Mouse (Mus musculus): Measurements from ENCODE around the gene Cd200.
A peak's percentile ranks its signal among the peaks of the same experiment; 100 is the strongest.
"Not testable (repeated sequence)": the region's sequence is repeated elsewhere in the genome, so short reads cannot be mapped to it uniquely, and the experiment has no call there.

Cd200 gene

GRCm38 (mm10) chr16:45408425-45409063, at the start of gene Cd200:
TSS of gene Cd200 (minus strand) at chr16:45409053.
- peak; percentile 60 for DNase-seq

DNA sequence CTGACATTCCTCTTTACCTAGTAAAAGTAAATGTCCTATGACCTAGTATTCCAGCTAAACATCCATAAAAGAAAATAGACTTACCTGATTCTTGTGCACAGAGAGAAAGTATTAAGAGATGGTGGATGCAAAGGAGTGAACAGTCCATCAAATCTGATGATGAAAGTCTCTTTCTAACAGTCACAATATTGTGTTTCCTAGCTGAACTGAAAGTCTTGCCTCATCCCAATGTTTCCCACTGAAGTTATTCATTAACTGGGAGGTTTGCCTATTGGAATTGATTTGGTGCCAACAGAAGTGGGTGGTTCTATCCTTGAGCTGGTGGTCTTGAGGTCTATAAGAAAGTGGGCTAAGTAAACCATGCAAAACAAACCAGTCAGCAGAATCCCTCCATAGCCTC, 45.9 kb upstream of the Cd200 start:
- no peak for DNase-seq

DNA sequence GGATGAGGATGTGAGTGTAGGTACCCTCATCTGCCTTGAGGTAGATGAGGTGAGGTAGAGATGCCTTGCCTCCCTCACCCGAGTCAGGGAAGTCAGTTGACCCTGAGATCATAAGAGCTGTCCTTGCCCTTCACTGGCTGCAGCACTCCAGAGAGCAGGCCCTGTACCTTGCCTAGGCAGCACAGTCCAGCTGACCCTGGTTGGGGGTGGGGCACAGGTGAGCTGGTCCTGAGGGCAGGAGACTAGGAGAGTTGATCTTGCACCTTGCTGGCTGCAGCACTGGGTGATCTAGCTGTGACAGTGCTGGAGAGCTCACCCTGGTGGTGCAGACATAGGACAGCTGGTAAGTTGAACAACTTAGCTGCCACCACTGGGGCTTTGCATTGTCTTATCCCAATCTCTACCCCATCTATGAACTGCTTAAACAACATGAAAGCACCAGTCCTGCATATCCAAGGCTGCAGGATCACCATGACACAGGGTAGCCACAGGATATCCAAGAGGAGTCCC, 28.4 kb upstream of the Cd200 start:
- no peak for DNase-seq

DNA sequence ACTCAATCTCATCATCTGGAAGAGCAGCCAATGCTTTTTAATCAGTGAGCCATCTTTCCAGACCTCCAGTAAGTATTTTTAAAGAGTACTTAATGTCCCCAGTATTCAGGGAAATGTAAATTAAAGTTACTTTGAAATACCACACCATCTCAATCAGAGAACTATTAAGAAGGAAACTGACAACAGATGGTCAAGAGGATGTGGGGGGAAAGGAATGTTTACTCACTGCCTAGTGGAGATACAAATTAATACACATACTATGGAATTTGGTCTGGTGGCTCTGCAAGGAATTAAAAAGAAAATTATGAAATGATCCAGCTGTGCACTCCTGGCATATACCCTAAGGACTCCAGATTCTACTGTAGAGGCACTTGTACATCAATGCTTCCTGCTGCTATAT, 26.7 kb upstream of the Cd200 start:
- no peak for DNase-seq

DNA sequence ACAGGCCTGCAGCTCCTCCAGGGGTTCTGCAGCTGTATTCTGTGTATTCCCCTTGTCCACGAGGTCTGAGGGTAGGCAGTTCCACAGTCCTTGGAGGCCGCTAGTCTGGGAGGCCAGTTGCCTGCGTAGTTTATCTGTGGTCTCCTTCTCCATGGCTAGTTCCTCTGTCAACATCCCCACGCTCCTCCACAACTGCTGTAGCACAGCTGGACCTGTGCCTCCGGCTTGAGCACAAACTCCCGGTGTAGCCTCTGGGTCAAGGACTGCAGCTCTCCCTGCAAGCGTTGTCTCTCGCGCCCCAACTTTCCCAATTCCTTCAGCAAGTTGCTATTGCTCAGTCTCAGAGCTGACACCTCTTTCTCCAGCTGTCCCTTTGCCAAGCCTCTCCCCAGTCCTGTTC, 18.8 kb upstream of the Cd200 start:
- no peak for DNase-seq

DNA sequence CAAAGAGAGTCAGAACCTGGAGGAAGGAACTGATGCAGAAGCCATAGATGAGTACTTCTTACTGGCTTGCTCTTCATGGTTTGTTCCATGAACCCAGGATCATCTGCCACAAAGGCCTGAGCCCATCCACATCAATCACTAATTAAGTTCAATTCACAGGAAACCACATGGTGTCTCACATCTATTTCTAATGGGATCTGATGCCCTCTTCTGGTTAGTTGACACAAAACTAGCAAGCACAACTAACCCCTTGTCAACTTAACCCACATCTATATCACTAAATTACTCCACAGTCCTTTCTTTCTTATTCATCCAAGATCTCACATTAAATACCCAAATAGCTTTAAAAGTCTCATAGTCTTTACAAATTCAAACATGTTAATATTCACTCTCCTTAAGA, 4.6 kb upstream of the Cd200 start:
- no peak for DNase-seq

DNA sequence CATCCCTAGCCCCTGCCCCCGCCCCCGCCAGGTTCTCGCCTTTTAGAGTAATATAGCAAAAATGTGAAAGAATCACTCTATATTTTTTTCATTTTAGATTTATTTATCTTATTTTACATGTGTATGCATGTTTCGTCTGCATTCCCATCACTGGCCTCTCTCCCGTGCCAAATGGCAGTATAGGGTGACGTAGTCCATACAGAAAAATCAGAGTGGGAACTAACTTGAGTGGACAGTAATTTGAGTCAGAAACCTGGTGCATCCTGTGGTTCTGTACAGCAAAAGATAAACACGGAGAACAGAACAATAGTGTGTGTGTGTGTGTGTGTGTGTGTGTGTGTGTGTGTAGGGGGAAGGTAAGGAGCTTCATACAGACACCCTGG, 202 bp upstream of the Cd200 start:
- DNase-seq: not testable (repeated sequence)

DNA sequence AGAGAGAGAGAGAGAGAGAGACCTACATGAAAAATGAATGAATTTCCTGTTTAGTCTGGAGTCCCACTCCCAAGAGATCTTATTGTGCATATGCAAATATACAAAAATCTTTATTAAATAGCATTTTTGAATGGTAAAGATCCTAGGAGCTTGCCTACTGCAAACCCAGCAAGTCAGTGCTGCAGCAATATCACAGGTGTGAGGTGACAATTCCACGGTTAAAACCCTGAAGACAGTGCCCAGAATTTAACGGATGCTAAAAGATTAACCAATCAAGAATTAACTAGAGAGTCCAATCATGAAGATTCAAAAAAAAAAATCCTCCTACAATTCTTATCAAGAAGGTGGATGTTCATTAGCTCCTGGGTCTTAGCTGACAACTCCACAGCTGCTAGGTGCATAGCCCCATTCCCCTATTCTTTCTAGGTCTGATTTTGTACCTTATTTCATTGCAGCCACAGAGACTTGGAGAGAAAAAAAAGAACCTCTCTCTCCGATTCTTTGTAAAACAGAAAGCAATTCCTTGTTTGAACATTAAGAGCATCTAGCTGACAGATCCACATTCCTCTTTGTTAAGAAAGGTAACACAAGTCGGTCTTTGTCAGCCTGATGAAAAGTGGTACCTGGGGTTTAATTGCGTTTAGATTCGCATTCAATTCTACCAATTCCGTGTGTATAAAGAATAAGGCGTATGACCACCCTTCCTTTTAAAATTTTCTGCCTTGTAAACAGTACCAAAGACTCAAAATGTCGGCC, 1.0 kb downstream of the Cd200 start:
- DNase-seq: no peak

DNA sequence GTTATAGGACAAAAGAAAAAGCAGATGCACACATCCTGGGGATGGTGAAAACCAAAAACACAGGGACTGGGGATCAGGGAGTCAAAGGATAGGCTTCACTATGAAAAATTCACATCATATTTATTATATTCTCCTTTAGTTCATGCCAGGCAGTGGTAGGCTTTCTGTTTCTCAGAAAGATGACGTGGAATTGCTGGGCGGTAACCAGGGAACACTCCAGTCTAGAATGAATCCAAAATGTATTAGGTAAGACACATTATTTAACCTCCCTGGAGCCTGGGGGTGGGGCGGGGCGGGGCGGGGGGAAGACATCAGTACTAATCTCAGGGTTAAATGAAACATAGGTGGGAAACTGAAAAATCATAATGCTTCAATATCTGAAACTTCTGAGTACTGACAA, 1.8 kb downstream of the Cd200 start:
- DNase-seq: peak; percentile 14

DNA sequence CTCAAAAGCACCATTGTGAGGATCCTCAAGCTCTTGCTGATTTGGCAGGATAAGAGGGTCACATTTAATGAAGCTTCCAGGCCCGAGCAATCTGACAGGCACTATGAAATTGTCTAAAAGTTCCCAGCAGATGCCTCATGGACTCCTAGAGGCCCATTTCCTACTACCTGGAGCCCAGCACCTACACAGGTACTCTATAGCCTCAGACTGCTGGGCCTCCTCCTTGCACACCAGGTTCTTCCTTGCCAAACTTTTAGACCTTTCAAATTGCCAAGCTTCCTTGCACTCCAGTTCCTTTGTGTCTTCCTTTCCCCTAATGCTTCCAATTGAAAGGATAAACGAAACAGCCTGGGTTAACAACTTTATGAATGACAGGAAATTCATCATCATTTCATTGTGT, 5.9 kb downstream of the Cd200 start:
- DNase-seq: no peak

DNA sequence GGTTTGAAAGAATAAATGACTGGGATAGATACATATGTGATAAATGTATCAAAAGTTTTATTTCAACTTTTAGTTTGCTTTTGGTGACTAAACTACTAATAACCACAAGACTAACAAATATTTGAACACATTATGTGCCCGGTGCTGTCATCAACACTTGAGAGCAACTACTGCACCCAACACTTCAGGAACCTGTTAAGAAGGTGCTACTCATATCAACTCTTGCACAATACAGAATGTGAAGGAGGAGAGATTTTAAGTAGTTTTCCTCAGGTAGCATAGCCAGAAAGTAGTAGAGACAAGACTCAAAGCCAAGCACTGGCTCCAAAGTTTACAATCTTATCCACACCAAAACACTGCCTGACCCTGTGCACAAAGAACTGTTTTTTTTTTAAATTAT, 6.8 kb downstream of the Cd200 start:
- DNase-seq: no peak

DNA sequence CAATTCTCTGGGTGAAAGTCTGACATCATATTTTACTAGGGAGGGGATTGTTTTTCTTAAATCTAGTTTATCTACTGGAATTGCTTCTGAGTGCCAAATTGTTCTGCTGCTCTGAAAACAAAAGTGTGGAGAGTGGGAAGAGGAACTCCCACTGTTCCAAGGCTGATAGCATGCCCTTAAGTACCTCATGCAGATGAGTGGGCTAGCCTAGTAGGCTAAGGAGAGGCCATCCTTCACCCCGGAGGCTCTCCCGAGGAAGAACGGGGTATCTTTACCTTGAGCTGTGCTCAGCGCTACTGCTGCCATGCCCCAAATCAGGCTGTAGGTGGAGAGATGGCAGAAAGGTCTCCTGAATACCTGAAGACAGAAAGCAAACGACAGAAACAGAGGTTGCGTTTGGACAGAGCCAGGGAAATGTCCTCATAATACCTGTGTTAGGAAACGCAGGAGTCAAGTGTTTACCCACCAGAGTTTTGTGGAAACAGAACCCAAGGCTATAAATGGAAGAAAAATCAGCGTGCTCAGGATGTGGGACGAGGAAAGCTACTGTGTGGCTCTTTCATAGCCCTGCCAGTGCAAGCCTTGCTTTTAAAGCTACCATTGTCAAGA, 8.8 kb downstream of the Cd200 start:
- peak; percentile 8 for DNase-seq

- DNase-seq: no peak
These were observed 9.4 kb downstream of the Cd200 start for GRCm38 (mm10) chr16:45399411-45399810.

DNA sequence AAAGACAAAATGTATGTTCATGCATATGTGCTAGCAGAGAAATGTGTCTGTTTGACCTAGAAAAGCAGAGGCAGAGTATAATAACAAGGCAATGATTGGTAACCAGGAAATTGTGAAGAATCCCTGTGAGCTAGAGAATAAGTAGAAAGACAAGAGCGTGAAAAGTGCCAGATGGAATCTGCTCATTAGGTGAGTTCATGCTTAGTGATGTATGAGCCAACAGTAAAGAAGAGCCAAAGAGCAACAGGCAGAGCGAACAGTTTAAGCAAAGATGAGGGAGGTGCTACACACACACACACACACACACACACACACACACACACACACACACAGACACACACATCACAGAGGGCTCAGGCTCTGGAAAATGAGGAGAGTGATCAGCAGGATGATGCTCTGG, 11.4 kb downstream of the Cd200 start:
- no peak for DNase-seq

DNA sequence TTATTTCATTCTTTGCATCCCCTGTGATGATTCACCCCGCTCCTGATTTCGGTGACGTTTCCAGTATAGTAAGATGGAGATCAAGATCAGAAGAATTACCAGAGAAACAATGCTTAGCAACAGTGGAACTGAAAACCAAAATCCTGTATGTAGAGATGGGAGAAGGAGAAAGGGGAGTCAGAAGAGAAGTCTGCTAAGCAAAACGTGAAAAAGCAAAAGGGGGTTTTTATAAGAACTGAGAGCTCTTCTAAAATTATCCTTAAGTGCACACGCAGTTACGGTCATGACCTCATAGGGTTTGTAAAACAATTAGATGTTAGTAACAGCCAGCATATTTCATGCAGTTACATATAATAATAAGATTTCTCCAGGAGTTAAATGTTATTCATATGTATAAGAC, 16.6 kb downstream of the Cd200 start:
- no peak for DNase-seq

- DNase-seq: no peak
These were observed 17.2 kb downstream of the Cd200 start for GRCm38 (mm10) chr16:45391680-45392079.

GRCm38 (mm10) chr16:45390286-45390956, 18.4 kb downstream of the Cd200 start:
- no peak for DNase-seq

DNA sequence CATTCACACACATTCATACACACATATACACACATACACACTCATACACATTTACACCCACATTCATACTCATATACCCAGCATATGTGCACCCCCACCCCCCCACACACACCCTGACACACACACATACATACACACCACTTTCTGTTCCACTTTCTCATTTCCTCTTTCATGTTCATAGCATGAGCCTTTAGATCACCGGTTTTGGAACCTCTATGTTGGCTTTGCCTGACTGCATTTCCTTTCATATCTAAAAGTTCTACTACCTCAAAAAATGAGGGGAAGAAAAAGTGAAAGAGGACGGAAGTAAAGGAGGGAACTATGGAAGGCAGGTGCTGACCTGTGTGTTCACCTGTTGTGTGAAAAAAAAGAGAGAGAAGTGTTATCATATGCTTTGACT, 19.0 kb downstream of the Cd200 start:
- DNase-seq: no peak

DNA sequence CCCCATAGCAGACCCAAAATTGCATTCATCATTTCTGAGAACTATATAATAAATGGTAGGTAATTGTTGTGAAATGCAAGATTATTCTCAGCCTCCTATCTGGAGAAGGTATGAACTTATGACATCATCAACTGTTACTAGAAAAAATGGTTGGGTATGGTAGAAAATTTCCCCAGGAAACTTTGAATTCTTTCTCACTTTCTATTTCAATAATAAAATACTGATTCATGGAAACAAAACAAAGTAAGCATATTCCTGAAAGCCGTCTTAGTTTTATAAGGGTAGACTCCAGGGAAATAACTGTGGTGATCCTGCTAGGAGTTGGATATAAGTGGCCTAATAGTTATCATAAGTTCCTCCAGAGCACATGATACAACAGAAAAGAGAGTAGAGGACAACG, 19.8 kb downstream of the Cd200 start:
- DNase-seq: no peak

- no peak for DNase-seq
These were observed 27.0 kb downstream of the Cd200 start for GRCm38 (mm10) chr16:45381811-45382210.

DNA sequence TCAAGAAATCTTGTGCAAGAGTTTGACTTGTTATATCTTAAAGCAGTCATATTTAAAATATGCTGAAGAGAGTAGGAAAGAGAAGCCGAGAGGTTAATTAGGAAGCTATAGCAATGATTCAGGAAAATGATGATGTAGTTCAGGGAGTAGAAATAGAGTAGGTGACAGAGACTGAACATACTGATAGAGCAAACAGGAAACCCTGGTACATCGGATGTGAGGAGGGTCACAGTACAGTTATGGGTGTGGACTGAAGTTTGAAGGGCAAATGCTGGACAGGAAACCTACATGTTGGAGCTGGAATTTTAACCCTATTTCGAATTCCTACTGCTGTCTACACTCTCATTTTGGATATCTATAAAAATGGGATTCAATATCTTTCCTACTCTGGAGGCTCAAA, 29.9 kb downstream of the Cd200 start:
- DNase-seq: no peak

DNA sequence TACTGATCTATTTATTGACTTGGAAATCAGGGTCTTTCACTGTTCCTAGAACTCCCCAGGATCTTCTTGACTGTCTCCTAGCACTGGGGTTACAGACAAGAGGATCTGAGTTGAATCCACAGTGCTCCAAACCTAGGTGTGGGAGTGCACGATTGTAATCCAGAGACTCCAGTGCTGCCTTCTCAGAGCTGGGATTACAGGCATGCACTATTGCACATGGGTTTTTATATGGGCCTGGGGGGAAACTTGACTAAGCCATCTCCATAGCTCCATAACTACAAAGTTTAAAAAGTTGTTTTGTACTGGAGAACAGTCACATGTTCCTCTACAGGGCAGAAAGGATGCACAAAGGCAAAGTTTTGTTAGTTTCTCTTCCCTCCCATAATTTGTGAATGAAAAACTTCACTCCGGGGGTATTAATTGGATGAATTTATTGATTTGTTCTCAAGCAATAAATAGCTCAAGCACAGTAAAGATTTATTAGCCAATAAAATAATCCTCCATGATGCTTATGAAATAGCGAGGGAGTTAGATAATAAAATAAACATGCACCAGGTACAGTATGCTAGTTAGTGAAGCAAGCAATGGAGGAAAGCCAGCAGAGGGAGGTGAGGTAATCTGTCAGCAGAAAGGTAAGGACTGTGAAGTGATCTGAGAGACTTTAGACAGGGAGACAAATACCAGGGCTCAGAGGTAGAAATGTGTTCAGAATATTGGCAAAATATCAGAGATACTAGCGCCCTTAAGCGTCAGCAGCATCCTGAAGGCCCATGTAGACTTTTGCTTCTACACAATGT, 30.5 kb downstream of the Cd200 start:
- no peak for DNase-seq

DNA sequence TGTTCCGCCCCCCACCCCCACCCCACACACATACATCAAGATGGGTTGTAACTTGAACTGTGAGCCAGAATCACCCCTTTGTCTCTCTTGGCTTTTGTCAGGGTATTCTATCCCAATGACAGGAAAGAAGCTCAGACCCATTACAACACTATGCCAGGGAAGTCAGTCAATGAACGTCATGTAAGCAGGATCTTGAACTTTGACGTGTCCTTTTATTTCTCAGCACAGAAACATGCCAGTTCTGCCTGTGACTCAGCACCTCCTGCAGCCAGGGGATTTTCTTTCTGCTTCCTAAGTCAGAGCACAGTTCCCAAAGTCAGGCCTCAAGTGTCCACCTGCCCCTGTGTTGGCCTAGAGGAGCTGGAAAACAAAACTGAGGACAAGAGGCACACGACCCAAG, 31.5 kb downstream of the Cd200 start:
- no peak for DNase-seq
